Mouse (Mus musculus) spleen, adult 10 weeks (tissue): ENCODE results near the gene Snx15. TPM values are rescaled to one million over a fixed set of nuclear protein-coding genes. Genes with fewer than 3 reads are reported as not detected.

ENCODE experiments used
- polyA plus RNA-seq: library from polyadenylated mRNA; stranded (reverse); fragments of 350-450 nt; fragmentation: Illumina TruSeq; extraction: RNeasy Lipid Tissue Mini Kit (QIAGEN cat#74804); gene quantifications from one replicate; pipeline ENCODE4 v1.2.3, GENCODE M21; 2015; ENCODE audit warnings: low replicate concordance; ENCODE audit not compliant: insufficient read depth

The Snx15 gene
- 16.4 TPM for polyA plus RNA-seq

GRCm38 (mm10) chr19:6127760-6128341 lies at the start of gene Snx15:
TSS of gene Snx15 (minus strand) at chr19:6128304.

DNA sequence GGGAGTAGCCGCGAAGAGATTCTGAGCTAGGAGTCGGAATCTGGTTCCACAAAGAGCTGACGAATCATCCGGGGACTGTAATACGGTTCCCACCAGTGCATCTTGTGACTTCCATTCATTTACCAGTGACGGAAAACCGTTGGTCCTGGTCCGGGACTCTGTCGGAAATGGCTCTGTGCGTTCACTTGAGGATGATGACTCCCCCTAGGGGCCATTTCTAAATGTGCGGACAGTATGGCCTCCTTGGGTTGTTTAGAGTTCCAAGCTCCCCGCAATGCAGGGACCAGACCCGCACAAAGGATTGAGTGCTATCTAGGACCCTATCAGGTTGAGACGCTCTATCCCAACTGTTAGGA lies 13.3 kb upstream of the Snx15 start, which contains the start of gene Arl2:
Gene Arl2, minus strand, starts transcription at position 155 of the 356 bp plus-strand sequence.

GRCm38 (mm10) chr19:6140678-6141393 lies 12.7 kb upstream of the Snx15 start, which contains the start of gene Batf2:
TSS of gene Batf2 (plus strand) at chr19:6140983.

DNA sequence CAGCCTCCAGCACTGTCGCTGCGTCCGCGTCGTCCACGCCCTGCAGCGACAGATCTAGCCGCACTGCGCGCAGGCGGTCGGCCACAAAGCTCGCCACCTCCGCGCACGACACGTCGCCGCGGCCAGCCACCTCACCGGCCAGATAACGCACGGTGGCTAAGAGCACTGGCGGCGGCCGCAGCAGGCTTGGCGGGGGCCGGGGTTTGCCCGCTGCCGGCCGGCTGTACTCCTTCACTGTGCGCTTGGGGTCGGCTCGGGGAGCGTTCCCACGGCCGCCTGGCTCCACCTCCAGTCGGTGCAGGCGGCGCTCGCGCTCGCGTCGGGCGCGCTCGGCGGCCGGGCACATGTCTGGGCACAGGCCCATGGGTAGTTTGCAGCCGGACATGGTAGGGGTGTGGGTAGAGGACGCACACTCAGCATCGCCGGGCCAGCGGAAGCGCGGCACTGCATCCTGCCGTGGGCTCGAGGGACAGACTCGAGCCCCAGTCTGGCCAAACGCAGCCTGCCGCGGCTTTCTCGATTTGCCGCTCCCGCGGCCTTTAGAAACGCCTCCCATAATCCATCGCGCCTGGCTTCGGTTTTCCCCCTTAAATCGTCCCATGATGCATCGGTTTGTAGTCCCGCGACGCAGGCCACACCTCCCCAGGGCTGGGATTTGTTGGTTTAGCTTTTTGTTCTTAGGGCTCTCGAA lies 10.0 kb downstream of the Snx15 start, which contains the start of gene Sac3d1:
Gene Sac3d1, minus strand, starts transcription at position 665 of the 691 bp plus-strand sequence.

GRCm38 (mm10) chr19:6105586-6105985 lies 22.5 kb downstream of the Snx15 start, which contains the start of gene Naaladl1:
TSS of gene Naaladl1 (plus strand) at chr19:6105782.

GRCm38 (mm10) chr19:6094119-6094518 lies 34.0 kb downstream of the Snx15 start, which contains the start of gene AC131692.1:
TSS of gene AC131692.1 (plus strand) at chr19:6094419.

DNA sequence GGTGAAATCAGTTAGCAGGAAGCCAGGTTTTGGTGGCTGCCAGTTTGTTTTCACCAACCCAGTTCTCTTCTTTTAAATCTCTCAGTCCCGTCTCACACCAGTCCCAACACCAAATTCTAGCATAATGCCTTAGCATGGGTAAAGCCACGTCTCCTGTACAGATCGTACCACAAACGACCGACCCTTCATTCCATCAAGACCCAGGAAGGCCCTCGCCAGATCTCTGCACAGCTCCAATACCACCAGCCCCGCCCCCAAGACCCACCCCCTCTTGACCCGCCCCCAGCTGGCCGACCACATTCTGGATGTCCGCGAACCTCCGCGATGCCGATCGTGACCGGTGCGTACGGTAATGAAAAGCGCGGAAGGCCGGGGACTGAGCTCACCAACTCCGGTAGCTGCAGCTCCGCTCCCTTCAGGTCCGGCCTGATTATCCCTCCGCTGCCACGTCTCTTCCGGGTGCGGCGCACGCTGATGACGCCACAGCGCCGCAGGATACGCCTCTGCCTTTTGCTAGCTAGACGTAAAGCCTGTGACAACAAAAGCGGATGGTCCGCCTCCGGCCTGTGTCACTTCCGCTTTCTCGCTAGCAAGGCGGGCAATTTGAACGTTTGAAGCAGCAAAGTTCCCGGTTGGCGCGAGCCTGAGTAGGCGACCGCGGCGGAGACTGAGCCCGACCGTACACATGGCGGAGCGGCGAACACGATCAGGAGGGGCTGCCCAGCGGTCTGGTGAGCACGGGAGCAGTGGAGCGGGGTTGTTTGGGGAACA lies 43.4 kb downstream of the Snx15 start, which contains the start of the genes Zfpl1 and Cdca5:
Gene Zfpl1, minus strand, starts transcription at position 479 of the 771 bp plus-strand sequence.
Gene Cdca5, plus strand, starts transcription at position 506 of the 771 bp plus-strand sequence.

DNA sequence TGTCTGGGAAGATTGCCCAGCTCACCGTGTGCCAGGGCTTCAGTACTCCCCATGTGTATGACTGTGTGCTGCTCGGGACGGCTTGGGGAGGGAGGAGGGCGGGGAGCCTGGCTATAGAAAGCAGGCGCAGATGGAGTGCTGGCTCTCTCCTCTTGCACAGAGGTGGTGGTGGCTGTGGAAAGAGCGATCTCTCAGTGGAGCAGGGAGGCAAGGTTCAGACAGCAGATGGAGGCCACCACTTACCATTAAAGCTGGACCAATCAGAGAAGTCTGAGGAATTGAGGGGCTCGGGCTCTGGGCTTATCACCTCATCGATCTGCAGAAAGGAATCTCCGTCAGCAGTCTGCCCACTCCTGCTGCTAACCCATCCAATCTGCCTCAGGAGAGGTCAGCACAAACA lies 45.9 kb downstream of the Snx15 start, which contains the start of gene Gm28374:
Gene Gm28374, minus strand, starts transcription at position 101 of the 400 bp plus-strand sequence.

DNA sequence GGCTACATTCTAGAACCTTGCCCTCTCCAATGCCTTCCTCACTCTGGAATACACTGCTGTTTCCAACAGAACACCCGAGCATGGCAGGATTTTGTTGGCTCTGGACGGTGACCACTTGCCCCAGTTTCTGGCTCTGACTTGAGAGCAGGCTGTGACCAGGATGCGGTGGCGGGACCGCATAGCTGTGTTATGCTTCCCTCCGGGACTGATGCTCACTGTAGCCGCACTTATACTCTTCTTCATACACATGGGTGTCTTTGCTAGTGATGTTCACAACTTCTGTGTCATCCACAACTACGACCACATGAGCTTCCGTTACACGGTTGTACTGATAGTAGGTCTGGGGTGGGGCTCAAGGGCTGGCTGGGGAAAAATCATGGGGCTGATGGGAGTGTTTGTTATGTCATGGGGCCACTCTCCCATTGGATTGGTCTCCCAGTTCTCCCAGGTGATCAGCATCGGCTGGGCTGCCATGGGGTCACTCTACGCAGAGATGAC lies 48.1 kb downstream of the Snx15 start, which contains the start of gene Tmem262:
Gene Tmem262, plus strand, starts transcription at position 51 of the 498 bp plus-strand sequence.

GRCm38 (mm10) chr19:6076564-6077393 lies 51.3 kb downstream of the Snx15 start, which contains the start of gene Vps51:
TSS of gene Vps51 (minus strand) at chr19:6077231.

Other genes with a start within 250 kb of the Snx15 start
- gene Tigd3, start 234.2 kb downstream of the Snx15 start, polyA plus RNA-seq: 0.84 TPM
- gene Dpf2, start 215.3 kb downstream of the Snx15 start, polyA plus RNA-seq: 103 TPM
- 6.4 TPM for gene Cdc42ep2, start 203.5 kb downstream of the Snx15 start, polyA plus RNA-seq
- 30.6 TPM for gene Pola2, start 164.1 kb downstream of the Snx15 start, polyA plus RNA-seq
- gene Slc22a20, start 142.2 kb downstream of the Snx15 start, polyA plus RNA-seq: not detected
- gene Capn1, start 112.4 kb downstream of the Snx15 start, polyA plus RNA-seq: 28.9 TPM
- 42.1 TPM for gene Syvn1, start 81.7 kb downstream of the Snx15 start, polyA plus RNA-seq
- 48.0 TPM for gene Mrpl49, start 70.5 kb downstream of the Snx15 start, polyA plus RNA-seq
- 1,233 TPM for gene Fau, start 70.5 kb downstream of the Snx15 start, polyA plus RNA-seq
- 0.99 TPM for gene Znhit2, start 67.1 kb downstream of the Snx15 start, polyA plus RNA-seq
- gene Tm7sf2, start 59.9 kb downstream of the Snx15 start, polyA plus RNA-seq: 8.7 TPM
- 47.4 TPM for gene Vps51, start 51.1 kb downstream of the Snx15 start, polyA plus RNA-seq
- gene Tmem262, start 48.3 kb downstream of the Snx15 start, polyA plus RNA-seq: not detected
- not detected for gene Gm28374, start 46.0 kb downstream of the Snx15 start, polyA plus RNA-seq
- 12.9 TPM for gene Zfpl1, start 43.3 kb downstream of the Snx15 start, polyA plus RNA-seq
- 8.2 TPM for gene Cdca5, start 43.3 kb downstream of the Snx15 start, polyA plus RNA-seq
- 0.47 TPM for gene AC131692.1, start 33.9 kb downstream of the Snx15 start, polyA plus RNA-seq
- not detected for gene Naaladl1, start 22.5 kb downstream of the Snx15 start, polyA plus RNA-seq
- gene Sac3d1, start 9.7 kb downstream of the Snx15 start, polyA plus RNA-seq: 4.3 TPM
- 1.8 TPM for gene Batf2, start 12.7 kb upstream of the Snx15 start, polyA plus RNA-seq
- gene Arl2, start 13.2 kb upstream of the Snx15 start, polyA plus RNA-seq: 11.0 TPM
- not detected for gene Majin, start 56.1 kb upstream of the Snx15 start, polyA plus RNA-seq
- not detected for gene Gpha2, start 98.1 kb upstream of the Snx15 start, polyA plus RNA-seq
- 11.9 TPM for gene Ppp2r5b, start 107.6 kb upstream of the Snx15 start, polyA plus RNA-seq
- gene Atg2a, start 113.4 kb upstream of the Snx15 start, polyA plus RNA-seq: 6.0 TPM
- gene Ehd1, start 148.4 kb upstream of the Snx15 start, polyA plus RNA-seq: 36.3 TPM
- 2.1 TPM for gene Cdc42bpg, start 178.2 kb upstream of the Snx15 start, polyA plus RNA-seq
- 15.5 TPM for gene Men1, start 206.7 kb upstream of the Snx15 start, polyA plus RNA-seq
- gene Map4k2, start 212.8 kb upstream of the Snx15 start, polyA plus RNA-seq: 230 TPM
- gene Sf1, start 235.4 kb upstream of the Snx15 start, polyA plus RNA-seq: 447 TPM